Mouse (Mus musculus) layer of hippocampus, postnatal 14 days (tissue): ENCODE measurements around the gene Mto1. TPM values are rescaled to one million over a fixed set of nuclear protein-coding genes. Genes with fewer than 3 reads are reported as not detected.
A peak's percentile ranks its signal among the peaks of the same experiment; 100 is the strongest.
"Not testable (repeated sequence)": the region's sequence is repeated elsewhere in the genome, so short reads cannot be mapped to it uniquely, and the experiment has no call there.

Experiments used
- DNase-seq, 2 experiments: peaks; one replicate each; pipeline ENCODE4 v3.0.0; 2021 to 2022; ENCODE audit warnings: low spot score in 2 of 2, mixed read lengths in 1 of 2
- microRNA-seq, 2 experiments: library from miRNA; unstranded; fragments of <30 nt; microRNA quantifications; one replicate each; pipeline ENCODE4 v1.2.0; 2021
- total RNA-seq, 2 experiments: library from RNA; stranded (reverse); gene quantifications; 2 replicates each; pipeline ENCODE4 v1.2.3; 2021

The Mto1 gene
- total RNA-seq, 2 experiments from 2014 or later = 22.8 to 23.9 TPM

- no peak for DNase-seq
Observed at GRCm38 (mm10) chr9:78504679-78505078, 56.7 kb downstream of the Mto1 start.

- DNase-seq = no peak
Observed at GRCm38 (mm10) chr9:78505223-78505622, 57.2 kb downstream of the Mto1 start.

GRCm38 (mm10) chr9:78506002-78506721 is 58.2 kb downstream of the Mto1 start:
- DNase-seq = no peak

DNA sequence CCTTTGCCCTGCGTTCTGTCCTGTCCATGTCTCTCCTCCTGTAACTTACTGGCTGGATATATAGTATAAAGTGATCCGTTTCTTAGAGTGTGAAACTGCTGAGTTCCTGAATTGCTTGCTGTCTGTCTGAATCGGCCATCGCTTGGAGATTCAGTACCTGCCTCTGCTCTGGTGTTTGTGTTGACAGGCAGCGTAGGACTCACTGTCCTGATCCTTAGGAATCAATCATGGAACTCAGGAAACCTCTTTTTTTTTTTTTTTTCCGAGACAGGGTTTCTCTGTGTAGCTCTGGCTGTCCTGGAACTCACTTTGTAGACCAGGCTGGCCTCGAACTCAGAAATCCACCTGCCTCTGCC is 58.7 kb downstream of the Mto1 start:
- no peak for DNase-seq

GRCm38 (mm10) chr9:78508106-78508786 is 60.2 kb downstream of the Mto1 start:
- DNase-seq = no peak

DNA sequence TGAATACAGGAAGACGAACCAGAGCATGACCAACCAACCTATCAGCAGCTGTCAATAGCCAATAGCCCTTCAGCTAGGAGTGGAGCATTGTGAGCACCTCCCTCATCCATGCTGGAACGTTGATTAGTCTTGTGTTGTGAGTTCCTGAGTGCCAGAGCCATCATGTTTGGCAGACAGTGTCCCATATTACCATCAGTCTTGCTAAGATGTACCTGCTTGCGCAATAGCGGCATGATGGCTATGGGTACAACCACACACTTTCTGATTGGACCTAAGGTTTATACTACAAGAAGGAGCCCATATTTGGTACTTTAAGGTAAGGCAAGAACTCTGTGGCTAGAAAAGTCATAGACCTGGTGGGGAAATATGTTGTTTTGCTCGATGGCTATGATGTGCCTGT is 63.7 kb downstream of the Mto1 start:
- no peak for DNase-seq

DNA sequence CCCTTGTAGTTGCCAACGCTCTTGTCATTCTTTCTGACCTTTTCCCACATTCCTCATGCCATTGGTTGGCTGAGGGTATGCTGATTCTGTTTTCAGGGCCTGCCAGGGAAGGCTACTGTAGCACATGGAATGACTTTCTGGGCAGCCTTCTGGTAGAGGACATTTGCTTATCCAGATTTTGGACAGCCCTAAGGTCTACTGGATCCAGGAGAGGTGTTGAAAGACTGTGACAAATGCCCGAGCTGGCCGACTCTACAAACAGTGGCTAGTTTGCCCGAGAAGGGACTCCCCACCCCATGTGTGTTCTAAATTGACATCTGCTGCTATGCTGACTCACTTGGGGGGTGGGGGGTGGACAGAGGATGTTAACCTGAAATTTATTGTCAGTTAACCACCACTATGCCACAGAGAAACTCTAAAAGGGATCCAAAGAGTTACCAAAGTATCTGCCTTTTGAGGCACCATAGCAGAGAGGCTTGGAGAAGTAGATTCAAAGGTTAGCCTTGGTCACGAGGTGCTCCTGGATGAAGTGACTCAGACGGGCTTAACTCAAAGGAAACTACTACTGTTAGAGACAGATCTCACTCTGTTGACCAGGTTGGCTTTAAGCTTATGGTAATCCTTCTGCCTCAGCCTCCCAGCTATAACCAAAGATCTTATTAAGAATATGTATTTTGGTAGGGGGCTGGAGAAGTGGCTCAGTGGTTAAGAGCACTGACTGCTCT is 65.9 kb downstream of the Mto1 start:
- no peak for DNase-seq

DNA sequence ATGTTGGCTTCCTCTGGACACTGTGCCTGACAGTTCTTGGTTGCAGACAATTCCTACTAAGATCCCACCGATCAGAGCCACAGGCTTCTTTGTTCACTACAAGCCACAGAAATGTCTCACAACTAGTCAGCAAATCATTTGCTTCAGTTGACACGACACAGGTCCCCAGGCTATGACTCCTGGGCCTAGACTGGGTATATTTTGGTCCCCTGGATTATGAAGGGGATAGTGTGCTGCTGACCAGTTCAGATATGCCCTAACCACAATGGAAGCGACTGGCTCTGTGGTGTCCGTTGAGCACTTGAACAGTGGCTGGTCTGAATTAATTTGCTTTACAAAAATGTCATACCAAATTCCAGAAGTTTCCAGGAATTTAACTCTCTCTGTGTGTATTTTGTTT is 66.7 kb downstream of the Mto1 start:
- DNase-seq = no peak

- no peak for DNase-seq
Observed at GRCm38 (mm10) chr9:78516125-78516524, 68.1 kb downstream of the Mto1 start.

DNA sequence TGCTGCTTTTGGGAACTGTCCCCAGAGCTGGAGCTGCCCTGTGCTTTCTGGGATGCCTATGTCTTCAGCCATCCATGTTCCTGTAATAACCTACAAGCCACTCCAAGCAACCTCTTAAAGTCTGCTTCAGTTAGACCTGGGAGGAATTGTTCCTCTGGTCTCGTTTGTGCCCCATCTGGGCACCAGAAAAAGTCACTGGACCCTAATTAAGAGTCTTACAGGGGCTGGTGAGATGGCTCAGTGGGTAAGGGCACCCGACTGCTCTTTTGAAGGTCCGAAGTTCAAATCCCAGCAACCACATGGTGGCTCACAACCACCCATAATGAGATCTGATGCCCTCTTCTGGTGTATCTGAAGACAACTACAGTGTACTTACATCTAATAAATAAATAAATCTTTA is 69.2 kb downstream of the Mto1 start:
- not testable (repeated sequence) for DNase-seq

DNA sequence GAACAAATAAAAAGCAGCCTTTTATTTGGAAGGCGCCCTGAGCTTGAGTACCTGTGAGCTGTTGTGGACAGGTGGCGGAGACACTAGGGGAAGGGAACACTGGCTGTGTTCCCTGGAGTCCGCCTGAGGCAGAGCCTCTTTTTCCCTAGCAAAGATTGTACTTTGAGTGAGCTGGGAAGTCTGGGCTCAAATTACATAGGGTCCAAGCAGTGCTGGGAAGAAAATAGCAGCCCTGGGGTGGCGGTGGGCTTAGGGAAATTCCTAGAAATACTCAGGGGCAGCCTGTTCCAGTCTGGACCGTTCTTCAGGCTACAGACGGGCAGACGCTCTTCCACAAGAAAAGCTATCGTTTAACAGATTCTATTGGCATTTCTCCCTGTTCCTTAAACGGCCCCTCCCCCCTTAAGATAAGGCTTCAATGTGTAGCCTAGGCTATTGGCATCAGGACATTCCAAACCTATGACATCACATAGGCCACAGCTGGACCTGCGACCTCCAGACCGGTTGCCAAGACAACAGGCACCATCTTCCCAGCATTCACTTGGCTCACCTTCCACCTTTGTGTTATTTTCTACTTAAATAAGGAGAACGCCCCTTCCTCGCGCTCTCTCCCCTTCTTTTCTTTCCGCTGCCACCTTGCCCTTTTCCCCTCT is 72.2 kb downstream of the Mto1 start:
- no peak for DNase-seq

GRCm38 (mm10) chr9:78520780-78521601 is 73.0 kb downstream of the Mto1 start:
- DNase-seq = peak; percentile 49 to 53

GRCm38 (mm10) chr9:78521689-78522088 is 73.7 kb downstream of the Mto1 start:
- DNase-seq = peak in 1 of 2 experiments; percentile 35

Small RNAs within 50 kb of the gene (microRNA-seq; reads per million reads assigned to microRNA genes)
- 0 reads per million in 2 experiments for gene Gm26377

Other genes with a start within 250 kb of the Mto1 start
- not detected for gene Gsta1, start 217.6 kb upstream of the Mto1 start, total RNA-seq
- not detected for gene Gm3776, start 191.1 kb upstream of the Mto1 start, total RNA-seq
- gene Gm10639, start 158.3 kb upstream of the Mto1 start, total RNA-seq = under 1 TPM in 1 of 2 experiments, not detected in 1; 0.93 TPM
- not detected for gene Omt2a, start 133.4 kb upstream of the Mto1 start, total RNA-seq
- gene Omt2b, start 120.6 kb upstream of the Mto1 start, total RNA-seq = not detected
- gene Gsta2, start 92.4 kb upstream of the Mto1 start, total RNA-seq = not detected
- gene Dppa5a, start 80.0 kb upstream of the Mto1 start, total RNA-seq = not detected
- gene Ooep, start 69.5 kb upstream of the Mto1 start, total RNA-seq = under 1 TPM; 0.21 to 0.29 TPM
- under 1 TPM in 1 of 2 experiments, not detected in 1; 0.14 TPM for gene Ddx43, start 52.4 kb upstream of the Mto1 start, total RNA-seq
- gene Cgas, start 5.0 kb upstream of the Mto1 start, total RNA-seq = 1 to 10 TPM in 1 of 2 experiments, under 1 TPM in 1; 0.81 to 1.1 TPM
- 1 to 10 TPM; 1.0 to 1.2 TPM for gene Gm17324, start 578 bp downstream of the Mto1 start, total RNA-seq
- gene Eef1a1, start 40.9 kb downstream of the Mto1 start, total RNA-seq = 1,000 to 10,000 TPM; 3,391 to 3,794 TPM
- gene Slc17a5, start 139.8 kb downstream of the Mto1 start, total RNA-seq = 10 to 100 TPM; 19.3 to 20.0 TPM
- 1 to 10 TPM; 6.3 to 7.4 TPM for gene Cd109, start 167.3 kb downstream of the Mto1 start, total RNA-seq